Mouse (Mus musculus) layer of hippocampus, postnatal 14 days (tissue): ENCODE results near the gene Trpm3. TPM values are rescaled to one million over a fixed set of nuclear protein-coding genes. Genes with fewer than 3 reads are reported as not detected.
A peak's percentile ranks its signal among the peaks of the same experiment; 100 is the strongest.

Experiments used
- DNase-seq, 2 experiments: peaks; one replicate each; pipeline ENCODE4 v3.0.0; 2021 to 2022; ENCODE audit warnings: low spot score in 2 of 2, mixed read lengths in 1 of 2
- total RNA-seq, 2 experiments: library from RNA; stranded (reverse); gene quantifications; 2 replicates each; pipeline ENCODE4 v1.2.3; 2021

Gene Trpm3
- total RNA-seq, 2 experiments from 2014 or later: 46.7 to 79.9 TPM

DNA sequence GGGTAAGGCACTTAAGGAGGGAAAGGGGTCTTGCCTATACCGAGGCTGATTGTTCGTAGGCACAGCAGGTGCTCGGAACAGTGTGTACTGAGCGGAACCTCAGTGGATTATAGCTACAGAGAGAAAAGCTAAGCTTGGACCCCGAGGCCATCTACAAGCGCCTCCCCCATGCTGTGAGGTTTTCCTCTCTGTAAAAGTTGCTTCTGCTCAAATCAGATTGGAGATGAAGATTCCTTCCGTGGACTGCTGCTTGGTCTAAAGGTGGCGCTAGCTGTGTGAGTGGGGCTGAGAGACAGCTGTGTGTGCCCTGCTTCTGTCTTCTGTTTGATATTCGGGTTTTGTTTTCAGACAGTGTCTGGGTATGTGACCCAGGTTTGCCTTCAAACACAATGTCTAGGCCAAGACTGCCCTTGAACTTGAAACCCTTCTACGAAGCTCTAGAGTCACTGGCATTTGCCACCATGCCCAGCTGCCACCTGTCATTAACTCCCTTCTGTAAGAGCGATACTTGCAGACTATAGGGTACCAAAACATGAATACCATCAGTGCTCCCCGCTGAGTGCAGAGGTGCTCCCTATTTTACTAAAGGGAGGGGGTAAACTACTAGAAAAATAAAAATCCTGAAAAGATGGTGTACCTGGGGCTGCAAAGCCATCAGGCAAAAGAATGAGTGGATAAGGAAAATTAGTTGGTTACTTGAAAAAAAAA lies 823.3 kb downstream of the Trpm3 start:
- no peak for DNase-seq

GRCm38 (mm10) chr19:22962731-22963130 lies 823.9 kb downstream of the Trpm3 start:
- DNase-seq: no peak

DNA sequence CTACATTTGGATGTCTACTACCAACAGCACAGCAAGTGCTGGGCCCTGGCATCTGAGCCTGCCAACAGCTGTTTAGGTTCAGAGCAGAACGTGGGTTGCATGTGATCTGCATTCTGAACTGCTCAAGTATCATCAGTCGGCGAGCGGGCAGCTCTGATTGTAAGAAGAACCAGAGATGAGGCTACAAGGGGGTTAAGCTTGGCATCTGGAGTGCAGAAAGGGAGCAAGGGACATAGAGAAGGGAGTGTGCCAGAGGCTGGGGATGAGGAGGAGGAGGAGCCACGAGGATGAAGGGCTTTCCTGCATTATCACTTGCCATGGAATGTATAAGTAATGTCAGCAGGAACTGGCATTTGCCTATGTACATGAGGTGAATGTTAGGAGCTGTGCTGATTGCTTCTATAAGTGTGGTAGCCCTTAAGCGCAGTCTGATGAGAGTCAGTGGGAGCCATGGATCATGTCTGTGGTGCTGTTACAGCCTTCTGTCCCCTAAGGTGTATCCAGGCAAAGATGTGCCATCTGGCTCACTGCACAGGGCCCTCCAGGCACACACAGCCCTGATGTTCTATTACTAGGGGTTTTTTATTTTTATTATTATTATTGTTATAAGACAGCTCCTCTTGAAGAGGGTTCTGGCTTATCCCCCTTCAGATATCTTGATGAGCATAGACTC lies 825.0 kb downstream of the Trpm3 start:
- DNase-seq: no peak

GRCm38 (mm10) chr19:22965470-22965869 lies 826.6 kb downstream of the Trpm3 start:
- DNase-seq: no peak

DNA sequence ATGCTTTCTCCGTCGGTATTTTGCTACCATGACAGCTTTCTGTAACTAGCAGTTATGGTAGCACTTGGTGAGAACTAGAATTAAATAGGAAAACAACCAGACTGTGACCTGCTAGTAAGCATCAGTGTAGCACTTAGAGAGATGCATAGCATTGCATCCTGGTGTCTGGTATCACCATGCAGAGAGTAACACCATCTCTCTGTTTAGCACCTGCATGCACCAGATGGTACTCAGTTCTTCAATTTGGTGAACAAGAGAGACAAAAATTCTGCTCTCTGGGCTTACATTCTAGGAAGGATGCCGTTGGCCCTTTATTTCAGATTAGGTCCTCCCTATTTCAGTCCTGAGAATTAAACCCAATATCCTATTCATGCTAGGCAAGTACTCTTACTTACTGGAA lies 834.4 kb downstream of the Trpm3 start:
- DNase-seq: no peak

DNA sequence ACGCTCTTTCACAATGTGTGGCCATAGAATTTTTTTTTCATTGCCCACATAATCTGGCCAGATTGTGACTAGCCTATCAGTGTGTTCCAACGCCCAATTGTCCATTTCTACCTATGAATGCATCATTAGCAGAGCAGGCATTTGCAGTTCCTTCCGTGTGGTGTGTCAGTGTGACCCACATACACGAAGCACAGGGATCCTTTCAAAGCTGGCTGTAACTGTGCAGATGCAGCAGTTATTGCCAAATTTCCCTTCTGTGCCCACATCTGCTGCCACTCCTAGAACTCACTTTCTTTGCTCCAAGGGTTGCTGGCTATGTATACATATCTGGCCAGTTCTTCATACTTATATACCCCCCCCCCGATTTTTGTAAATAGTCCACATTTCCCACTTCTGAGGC lies 834.9 kb downstream of the Trpm3 start:
- no peak for DNase-seq

DNA sequence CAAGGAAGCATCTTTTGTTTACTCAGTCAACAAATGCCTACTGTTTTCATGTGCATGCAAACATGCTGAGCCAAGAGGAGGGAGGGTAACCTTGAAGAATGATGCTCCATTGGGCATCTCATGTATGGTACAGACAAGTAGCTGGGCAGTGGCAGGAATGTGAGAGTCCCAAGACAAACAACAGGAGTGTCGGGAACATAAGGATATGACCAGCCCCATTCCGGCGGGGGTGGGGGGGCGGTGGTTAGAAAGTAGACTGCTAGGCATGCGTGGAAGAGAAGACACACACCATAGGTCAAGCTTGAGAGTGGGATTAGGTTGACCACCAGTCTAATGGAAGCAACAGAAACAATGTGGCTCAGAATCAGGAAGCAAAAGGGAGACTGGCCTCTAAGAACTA lies 837.0 kb downstream of the Trpm3 start:
- DNase-seq: no peak

GRCm38 (mm10) chr19:22977508-22977907 lies 838.7 kb downstream of the Trpm3 start:
- DNase-seq: peak; percentile 47 to 75

GRCm38 (mm10) chr19:22978763-22979162 lies 839.9 kb downstream of the Trpm3 start:
- no peak for DNase-seq

- DNase-seq: no peak
Observed at GRCm38 (mm10) chr19:22979191-22979590, 840.3 kb downstream of the Trpm3 start.

GRCm38 (mm10) chr19:22987914-22988313 lies 849.1 kb downstream of the Trpm3 start:
- DNase-seq: peak in 1 of 2 experiments; percentile 60

DNA sequence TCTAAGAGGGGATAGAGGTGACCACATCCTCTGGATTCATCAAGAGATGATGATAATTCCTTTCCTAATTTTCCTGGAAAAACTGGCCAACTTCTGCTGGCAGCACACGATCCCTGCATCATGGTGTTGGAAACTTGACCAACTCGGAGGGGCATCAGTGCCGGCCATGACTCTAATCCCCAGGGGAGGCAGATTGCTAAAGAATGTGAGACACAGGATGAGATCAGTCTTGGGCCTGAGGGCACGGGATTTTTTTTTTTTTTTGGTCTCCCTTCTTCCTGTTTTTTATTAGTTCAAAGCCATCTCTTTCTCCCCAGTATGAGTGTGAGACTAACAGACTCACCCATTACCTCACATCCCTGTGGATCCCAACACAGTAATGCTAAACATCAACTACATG lies 855.1 kb downstream of the Trpm3 start:
- DNase-seq: no peak

GRCm38 (mm10) chr19:22994531-22994930 lies 855.7 kb downstream of the Trpm3 start:
- no peak for DNase-seq

DNA sequence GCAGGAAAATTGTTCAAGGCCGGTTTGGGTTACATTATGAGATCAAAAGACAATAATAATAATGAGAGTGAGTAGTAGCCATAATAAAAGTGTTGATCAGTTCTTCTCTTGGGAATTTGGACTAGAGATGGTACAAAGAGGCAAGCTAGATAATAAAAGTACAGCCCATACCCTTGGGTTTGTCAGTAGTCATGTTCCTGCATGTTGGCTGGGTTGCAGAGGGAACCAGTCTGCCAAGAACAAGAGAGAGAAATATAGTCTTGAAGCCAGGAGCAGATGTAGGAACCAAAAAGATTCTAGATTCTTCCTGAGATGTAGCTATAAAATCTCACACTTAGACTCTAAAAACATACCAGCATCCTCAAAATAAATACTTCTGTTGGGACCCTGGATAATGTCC lies 861.4 kb downstream of the Trpm3 start:
- no peak for DNase-seq

DNA sequence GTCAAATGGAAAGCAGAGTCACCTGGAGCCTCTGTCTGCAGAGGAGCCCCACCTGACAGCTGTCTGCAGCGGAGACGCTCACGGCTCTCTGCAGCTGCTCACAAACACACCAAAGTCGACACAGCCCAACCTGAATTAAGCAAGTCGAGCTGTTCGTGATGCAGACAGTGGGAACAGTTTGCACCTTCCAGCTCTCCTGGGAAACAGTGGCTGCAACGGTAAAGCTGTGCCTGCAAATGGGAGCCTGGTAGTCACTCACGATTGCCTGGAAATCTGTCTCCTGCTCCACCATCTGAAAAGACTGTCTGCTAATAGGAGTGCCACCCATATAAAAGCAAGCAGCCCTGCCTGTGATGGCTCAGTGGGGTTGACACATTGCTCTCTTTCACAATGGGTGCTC lies 865.0 kb downstream of the Trpm3 start:
- DNase-seq: peak; percentile 57 to 74

GRCm38 (mm10) chr19:23005851-23006250 lies 867.0 kb downstream of the Trpm3 start:
- no peak for DNase-seq

GRCm38 (mm10) chr19:23006517-23007273 lies 867.8 kb downstream of the Trpm3 start:
- DNase-seq: no peak

DNA sequence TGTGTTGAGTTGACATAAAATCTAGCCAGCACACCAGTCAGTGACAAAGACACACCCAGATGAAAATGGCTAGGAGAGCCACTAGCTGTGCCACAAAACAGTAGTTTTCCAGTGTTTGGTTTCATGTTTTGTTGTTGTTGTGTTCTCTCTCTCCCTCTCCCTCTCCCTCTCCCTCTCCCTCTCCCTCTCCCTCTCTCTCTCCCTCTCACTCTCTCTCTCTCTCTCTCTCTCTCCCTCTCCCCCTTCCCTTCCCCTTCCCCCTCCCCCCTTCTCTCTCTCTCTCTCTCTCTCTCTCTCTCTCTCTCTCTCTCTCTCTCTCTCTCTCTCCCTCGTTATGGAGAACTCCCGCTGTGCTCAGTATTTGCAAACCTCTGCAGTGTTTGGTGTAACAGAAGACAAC lies 874.8 kb downstream of the Trpm3 start:
- DNase-seq: no peak

GRCm38 (mm10) chr19:23015516-23015915 lies 876.7 kb downstream of the Trpm3 start:
- no peak for DNase-seq

DNA sequence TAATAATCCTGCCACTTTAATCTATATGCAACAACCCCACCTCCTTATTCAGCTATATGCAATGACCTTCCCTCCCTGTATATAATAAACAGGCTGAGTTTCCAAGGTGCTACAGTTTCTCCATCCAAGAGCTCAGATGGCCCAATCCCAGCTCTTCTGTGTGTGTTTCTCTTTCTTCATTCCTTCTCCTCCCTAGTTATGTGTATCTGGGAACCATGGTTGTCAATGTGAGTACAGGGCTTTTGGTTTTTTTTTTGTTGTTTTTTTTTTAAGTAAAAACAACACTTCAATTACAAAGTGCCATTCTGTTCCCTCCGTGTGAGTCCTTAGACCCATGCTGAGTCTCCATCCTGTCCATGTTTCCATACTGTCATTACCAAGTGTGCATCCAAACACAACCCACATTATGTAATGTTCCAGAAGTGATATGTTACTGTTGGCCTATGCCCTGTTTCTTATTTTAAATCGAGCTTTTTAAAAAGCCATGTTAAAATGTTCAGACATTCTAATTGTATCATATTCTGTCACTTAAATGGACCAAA lies 879.4 kb downstream of the Trpm3 start:
- no peak for DNase-seq

GRCm38 (mm10) chr19:23022902-23023301 lies 884.1 kb downstream of the Trpm3 start:
- no peak for DNase-seq
